Mouse (Mus musculus): ENCODE measurements around the gene Kazn. TPM values are rescaled to one million over a fixed set of nuclear protein-coding genes. Genes with fewer than 3 reads are reported as not detected.

Kazn gene
- polyA plus RNA-seq, 1 experiment from 2014 or later = 10.7 TPM

- Histone ChIP-seq H3K36me3 (ENCODE audit: control insufficient read depth, insufficient read depth, low read length) (no peaks in the 10 kb centered on the region), H3K4me2 (ENCODE audit: low read depth, low read length) (no peak overlapping the region), H3K4me3 (ENCODE audit: low read length) (no peak overlapping the region), H3K9me3 (ENCODE audit: control insufficient read depth, low read length) (no peaks in the 10 kb centered on the region), H3K4me1 (ENCODE audit: control insufficient read depth, insufficient read depth, low read length) (no peaks in the 10 kb centered on the region), H3K27me3 (replicated peaks; ENCODE audit: control insufficient read depth, insufficient read depth, low read length) (no peaks in the 10 kb centered on the region), H3K27ac (ENCODE audit: low read length) (no peak overlapping the region), H3K9ac (ENCODE audit: low read depth, low read length) (no peak overlapping the region)
- WGBS = 36% methylated on average over 4 of the region's 4 CpGs
- no peak for ATAC-seq
Observed at GRCm38 (mm10) chr4:142267348-142267819, 28.2 kb upstream of the Kazn start.

GRCm38 (mm10) chr4:142264335-142264734 lies 25.1 kb upstream of the Kazn start:
- Histone ChIP-seq H3K9ac (ENCODE audit: low read depth, low read length) (no peak overlapping the region), H3K9me3 (ENCODE audit: control insufficient read depth, low read length) (no peaks in the 10 kb centered on the region), H3K27me3 (replicated peaks; ENCODE audit: control insufficient read depth, insufficient read depth, low read length) (no peaks in the 10 kb centered on the region), H3K4me2 (ENCODE audit: low read depth, low read length) (no peak overlapping the region), H3K4me1 (ENCODE audit: control insufficient read depth, insufficient read depth, low read length) (no peaks in the 10 kb centered on the region), H3K4me3 (ENCODE audit: low read length) (no peak overlapping the region), H3K27ac (ENCODE audit: low read length) (no peak overlapping the region), H3K36me3 (ENCODE audit: control insufficient read depth, insufficient read depth, low read length) (no peaks in the 10 kb centered on the region)
- WGBS = 83% methylated on average over 7 of the region's 7 CpGs
- no peak for ATAC-seq

GRCm38 (mm10) chr4:142261725-142262124 lies 22.5 kb upstream of the Kazn start:
- H3K27me3 ChIP-seq (replicated peaks; ENCODE audit: control insufficient read depth, insufficient read depth, low read length) = no peaks in the 10 kb centered on the region
- 63% methylated on average over 4 of the region's 4 CpGs for WGBS
- ATAC-seq = no peak

GRCm38 (mm10) chr4:142258730-142259129 lies 19.5 kb upstream of the Kazn start:
- Histone ChIP-seq H3K9me3 (ENCODE audit: control insufficient read depth, low read length) (0 out of 2 replicates have a peak, but pooled peaks cover 3% of the 10 kb centered on the region), H3K4me1 (ENCODE audit: control insufficient read depth, insufficient read depth, low read length) (no peaks in the 10 kb centered on the region), H3K4me2 (ENCODE audit: low read depth, low read length) (no peak overlapping the region), H3K9ac (ENCODE audit: low read depth, low read length) (no peak overlapping the region), H3K36me3 (ENCODE audit: control insufficient read depth, insufficient read depth, low read length) (no peaks in the 10 kb centered on the region), H3K27me3 (replicated peaks; ENCODE audit: control insufficient read depth, insufficient read depth, low read length) (no peaks in the 10 kb centered on the region), H3K4me3 (ENCODE audit: low read length) (no peak overlapping the region), H3K27ac (ENCODE audit: low read length) (no peak overlapping the region)
- peak; percentile 54 for ATAC-seq
- WGBS = 86% methylated on average over 10 of the region's 10 CpGs

More at GRCm38 (mm10) chr4:142261725-142262124, 22.5 kb upstream of the Kazn start:
- Histone ChIP-seq H3K9me3 (ENCODE audit: control insufficient read depth, low read length) (no peaks in the 10 kb centered on the region), H3K4me1 (ENCODE audit: control insufficient read depth, insufficient read depth, low read length) (no peaks in the 10 kb centered on the region), H3K36me3 (ENCODE audit: control insufficient read depth, insufficient read depth, low read length) (no peaks in the 10 kb centered on the region), H3K4me2 (ENCODE audit: low read depth, low read length) (no peak overlapping the region), H3K9ac (ENCODE audit: low read depth, low read length) (no peak overlapping the region), H3K4me3 (ENCODE audit: low read length) (no peak overlapping the region), H3K27ac (ENCODE audit: low read length) (no peak overlapping the region)

GRCm38 (mm10) chr4:142254088-142254487 lies 14.9 kb upstream of the Kazn start:
- Histone ChIP-seq H3K4me3 (ENCODE audit: low read length) (no peak overlapping the region), H3K36me3 (ENCODE audit: control insufficient read depth, insufficient read depth, low read length) (no peaks in the 10 kb centered on the region), H3K27ac (ENCODE audit: low read length) (no peak overlapping the region), H3K4me2 (ENCODE audit: low read depth, low read length) (no peak overlapping the region), H3K27me3 (replicated peaks; ENCODE audit: control insufficient read depth, insufficient read depth, low read length) (no peaks in the 10 kb centered on the region), H3K4me1 (ENCODE audit: control insufficient read depth, insufficient read depth, low read length) (peaks cover 6% of the 10 kb centered on the region; the same call in 1 of the 2 replicates), H3K9me3 (ENCODE audit: control insufficient read depth, low read length) (0 out of 2 replicates have a peak, but pooled peaks cover 3% of the 10 kb centered on the region), H3K9ac (ENCODE audit: low read depth, low read length) (no peak overlapping the region)
- WGBS = 79% methylated on average over 6 of the region's 6 CpGs
- no peak for ATAC-seq

GRCm38 (mm10) chr4:142251471-142252354 lies 12.5 kb upstream of the Kazn start:
- no peaks in the 10 kb centered on the region for H3K27me3 ChIP-seq (replicated peaks; ENCODE audit: control insufficient read depth, insufficient read depth, low read length)
- H3K4me2 ChIP-seq (ENCODE audit: low read depth, low read length) = no peak overlapping the region
- 42% methylated on average over 12 of the region's 12 CpGs for WGBS
- no peak overlapping the region for H3K4me3 ChIP-seq (ENCODE audit: low read length)
- no peaks in the 10 kb centered on the region for H3K36me3 ChIP-seq (ENCODE audit: control insufficient read depth, insufficient read depth, low read length)
- 0 out of 2 replicates have a peak, but pooled peaks cover 3% of the 10 kb centered on the region for H3K9me3 ChIP-seq (ENCODE audit: control insufficient read depth, low read length)
- H3K9ac ChIP-seq (ENCODE audit: low read depth, low read length) = peak overlapping the region; percentile 35; the same call in 1 of the 2 replicates
- no peak for ATAC-seq
- no peak overlapping the region for H3K27ac ChIP-seq (ENCODE audit: low read length)
- H3K4me1 ChIP-seq (ENCODE audit: control insufficient read depth, insufficient read depth, low read length) = peaks cover 6% of the 10 kb centered on the region; the same call in 1 of the 2 replicates

GRCm38 (mm10) chr4:142250054-142250453 lies 10.9 kb upstream of the Kazn start:
- WGBS = 91% methylated on average over 8 of the region's 8 CpGs

GRCm38 (mm10) chr4:142249401-142249800 lies 10.2 kb upstream of the Kazn start:
- peaks cover 6% of the 10 kb centered on the region; the same call in 1 of the 2 replicates for H3K4me1 ChIP-seq (ENCODE audit: control insufficient read depth, insufficient read depth, low read length)
- no peak overlapping the region for H3K27ac ChIP-seq (ENCODE audit: low read length)
- WGBS = 28% methylated on average over 9 of the region's 9 CpGs
- no peak overlapping the region for H3K9ac ChIP-seq (ENCODE audit: low read depth, low read length)
- 0 out of 2 replicates have a peak, but pooled peaks cover 3% of the 10 kb centered on the region for H3K9me3 ChIP-seq (ENCODE audit: control insufficient read depth, low read length)
- no peaks in the 10 kb centered on the region for H3K36me3 ChIP-seq (ENCODE audit: control insufficient read depth, insufficient read depth, low read length)
- ATAC-seq = peak; percentile 33; the same call in 1 of the 2 replicates
- no peaks in the 10 kb centered on the region for H3K27me3 ChIP-seq (replicated peaks; ENCODE audit: control insufficient read depth, insufficient read depth, low read length)
- no peak overlapping the region for H3K4me2 ChIP-seq (ENCODE audit: low read depth, low read length)
- no peak overlapping the region for H3K4me3 ChIP-seq (ENCODE audit: low read length)

More at GRCm38 (mm10) chr4:142250054-142250453, 10.9 kb upstream of the Kazn start:
- Histone ChIP-seq H3K9ac (ENCODE audit: low read depth, low read length) (no peak overlapping the region), H3K9me3 (ENCODE audit: control insufficient read depth, low read length) (0 out of 2 replicates have a peak, but pooled peaks cover 3% of the 10 kb centered on the region), H3K4me2 (ENCODE audit: low read depth, low read length) (no peak overlapping the region), H3K4me1 (ENCODE audit: control insufficient read depth, insufficient read depth, low read length) (peaks cover 6% of the 10 kb centered on the region; the same call in 1 of the 2 replicates), H3K4me3 (ENCODE audit: low read length) (no peak overlapping the region), H3K27me3 (replicated peaks; ENCODE audit: control insufficient read depth, insufficient read depth, low read length) (no peaks in the 10 kb centered on the region), H3K36me3 (ENCODE audit: control insufficient read depth, insufficient read depth, low read length) (no peaks in the 10 kb centered on the region), H3K27ac (ENCODE audit: low read length) (no peak overlapping the region)
- no peak for ATAC-seq

- Histone ChIP-seq H3K4me2 (ENCODE audit: low read depth, low read length) (no peak overlapping the region), H3K36me3 (ENCODE audit: control insufficient read depth, insufficient read depth, low read length) (no peaks in the 10 kb centered on the region), H3K9ac (ENCODE audit: low read depth, low read length) (no peak overlapping the region), H3K27me3 (replicated peaks; ENCODE audit: control insufficient read depth, insufficient read depth, low read length) (no peaks in the 10 kb centered on the region), H3K27ac (ENCODE audit: low read length) (no peak overlapping the region), H3K9me3 (ENCODE audit: control insufficient read depth, low read length) (no peaks in the 10 kb centered on the region), H3K4me1 (ENCODE audit: control insufficient read depth, insufficient read depth, low read length) (peaks cover 6% of the 10 kb centered on the region; the same call in 1 of the 2 replicates), H3K4me3 (ENCODE audit: low read length) (no peak overlapping the region)
- WGBS = 10% methylated on average over 5 of the region's 5 CpGs
- peak; percentile 34; the same call in 1 of the 2 replicates for ATAC-seq
Observed at GRCm38 (mm10) chr4:142248426-142248825, 9.2 kb upstream of the Kazn start.
